Mouse (Mus musculus) stomach, postnatal 0 days (tissue): Measurements from ENCODE around the gene Ttyh2. TPM values are rescaled to one million over a fixed set of nuclear protein-coding genes. Genes with fewer than 3 reads are reported as not detected.

ENCODE experiments used
- ATAC-seq: fragments of 200-750 bp; cut with Nextera tagmentation; 2 replicates; pipeline ENCODE4 v1.8.0; 2017; ENCODE audit not compliant: low FRiP score, low TSS enrichment
- DNase-seq: peaks from one replicate; pipeline ENCODE4 v3.0.0-alpha.2; 2016; ENCODE audit warnings: low spot score
- H3K27ac ChIP-seq: fragments of 300-500 bp; sonication (generic); replicated peaks from 2 replicates; pipeline ENCODE4 v1.5.1; 2014; ENCODE audit warnings: mild to moderate bottlenecking, control low read depth
- H3K27me3 ChIP-seq: fragments of 300-500 bp; sonication (generic); 2 replicates; pipeline ENCODE4 v1.6.1; 2014; ENCODE audit warnings: low read length; ENCODE audit not compliant: control insufficient read depth, insufficient read depth
- H3K36me3 ChIP-seq: fragments of 300-500 bp; sonication (generic); 2 replicates; pipeline ENCODE4 v1.6.1; 2014; ENCODE audit warnings: low read length, mixed read lengths; ENCODE audit not compliant: control insufficient read depth, insufficient read depth
- H3K4me1 ChIP-seq: fragments of 300-500 bp; sonication (generic); replicated peaks from 2 replicates; pipeline ENCODE4 v1.6.1; 2014; ENCODE audit warnings: antibody characterized with exemption; ENCODE audit not compliant: control insufficient read depth, insufficient read depth
- H3K4me2 ChIP-seq: fragments of 300-500 bp; sonication (generic); replicated peaks from 2 replicates; pipeline ENCODE4 v1.6.1; 2014; ENCODE audit warnings: low read depth, mild to moderate bottlenecking, control low read depth, moderate library complexity
- H3K4me3 ChIP-seq: fragments of 300-500 bp; sonication (generic); 2 replicates; pipeline ENCODE4 v1.5.1; 2014; ENCODE audit warnings: low read depth, low read length, control low read depth
- H3K9ac ChIP-seq: fragments of 300-500 bp; sonication (generic); 2 replicates; pipeline ENCODE4 v1.6.1; 2014; ENCODE audit warnings: mild to moderate bottlenecking, low read length, control low read depth, mixed read lengths
- H3K9me3 ChIP-seq: fragments of 300-500 bp; sonication (generic); 2 replicates; pipeline ENCODE4 v1.6.1; 2016; ENCODE audit warnings: low read length; ENCODE audit not compliant: control insufficient read depth
- CTCF ChIP-seq: IDR thresholded peaks from 2 replicates; pipeline ENCODE4 v1.5.1; 2016; ENCODE audit warnings: antibody characterized with exemption, low read depth, mild to moderate bottlenecking, moderate library complexity
- EP300 ChIP-seq: optimal IDR thresholded peaks from 2 replicates; pipeline ENCODE3; 2016; ENCODE audit warnings: antibody characterized with exemption
- WGBS: fragments of 180-500 bp; shearing (Covaris S2); extraction: QIAGEN DNeasy Blood & Tissue Kit; methylation state at CpG from one replicate; pipeline ENCODE4 v1.1.7; 2014; 5-methylcytosine and 5-hydroxymethylcytosine counted together
- polyA plus RNA-seq: library from polyadenylated mRNA; unstranded; fragments of >200 nt; fragmentation: Nextera tagmentation; extraction: Ambion mirVana; gene quantifications from 2 replicates; pipeline ENCODE4 v1.2.1, GENCODE M21; 2015

Gene Ttyh2
- polyA plus RNA-seq, 1 experiment from 2014 or later, result 12.5 TPM

- H3K27me3 ChIP-seq, result no peaks in the 10 kb centered on the region; the same call in 1 of the 2 replicates
- H3K36me3 ChIP-seq, result no peaks in the 10 kb centered on the region
- H3K27ac ChIP-seq, result no peak overlapping the region
- 47% methylated on average over 5 of the region's 5 CpGs for WGBS
- TF ChIP-seq EP300 (no peak), CTCF (peak; percentile 59)
- H3K9ac ChIP-seq, result no peak overlapping the region
- DNase-seq, result no peak
- H3K4me2 ChIP-seq, result no peak overlapping the region
- no peaks in the 10 kb centered on the region for H3K4me1 ChIP-seq
- no peak for ATAC-seq
- no peak overlapping the region for H3K4me3 ChIP-seq
- no peaks in the 10 kb centered on the region for H3K9me3 ChIP-seq
Observed at GRCm38 (mm10) chr11:114654552-114654951, 20.7 kb upstream of the Ttyh2 start.

- no peaks in the 10 kb centered on the region for H3K36me3 ChIP-seq
- H3K9ac ChIP-seq, result no peak overlapping the region
- no peak overlapping the region for H3K4me3 ChIP-seq
- H3K27ac ChIP-seq, result no peak overlapping the region
- H3K9me3 ChIP-seq, result no peaks in the 10 kb centered on the region
- H3K4me1 ChIP-seq, result no peaks in the 10 kb centered on the region
- TF ChIP-seq CTCF (no peak), EP300 (no peak)
- DNase-seq (no peak), ATAC-seq (no peak)
- H3K4me2 ChIP-seq, result no peak overlapping the region
- WGBS, result 56% methylated on average over 7 of the region's 7 CpGs
- no peaks in the 10 kb centered on the region; the same call in 1 of the 2 replicates for H3K27me3 ChIP-seq
Observed at GRCm38 (mm10) chr11:114655350-114656008, 19.8 kb upstream of the Ttyh2 start.

- ATAC-seq, result no peak
Observed at GRCm38 (mm10) chr11:114656994-114657644, 18.1 kb upstream of the Ttyh2 start.

GRCm38 (mm10) chr11:114657737-114658136 is 17.5 kb upstream of the Ttyh2 start:
- no peaks in the 10 kb centered on the region for H3K9me3 ChIP-seq
- WGBS, result 12% methylated on average over 7 of the region's 7 CpGs
- ATAC-seq, result no peak
- no peak overlapping the region for H3K4me2 ChIP-seq
- no peak overlapping the region for H3K27ac ChIP-seq
- no peak overlapping the region for H3K9ac ChIP-seq
- no peaks in the 10 kb centered on the region for H3K4me1 ChIP-seq
- TF ChIP-seq EP300, result no peak
- peak; percentile 74 for TF ChIP-seq CTCF
- H3K4me3 ChIP-seq, result no peak overlapping the region
- peak; percentile 59 for DNase-seq
- no peaks in the 10 kb centered on the region; the same call in 1 of the 2 replicates for H3K27me3 ChIP-seq
- no peaks in the 10 kb centered on the region for H3K36me3 ChIP-seq

More at GRCm38 (mm10) chr11:114656994-114657644, 18.1 kb upstream of the Ttyh2 start:
- WGBS, result 23% methylated on average over 25 of the region's 27 CpGs
- Histone ChIP-seq H3K4me2 (no peak overlapping the region), H3K27ac (no peak overlapping the region), H3K9me3 (no peaks in the 10 kb centered on the region), H3K27me3 (no peaks in the 10 kb centered on the region; the same call in 1 of the 2 replicates), H3K4me1 (no peaks in the 10 kb centered on the region), H3K9ac (no peak overlapping the region), H3K36me3 (no peaks in the 10 kb centered on the region), H3K4me3 (no peak overlapping the region)
- DNase-seq, result no peak
- TF ChIP-seq EP300, result no peak
- no peak for TF ChIP-seq CTCF

GRCm38 (mm10) chr11:114662161-114662560 is 13.1 kb upstream of the Ttyh2 start:
- WGBS, result 89% methylated on average over 11 of the region's 14 CpGs
- DNase-seq (no peak), ATAC-seq (no peak; the same call in 1 of the 2 replicates)
- Histone ChIP-seq H3K4me2 (no peak overlapping the region), H3K9me3 (no peaks in the 10 kb centered on the region), H3K9ac (no peak overlapping the region), H3K27me3 (no peaks in the 10 kb centered on the region; the same call in 1 of the 2 replicates), H3K27ac (no peak overlapping the region), H3K4me1 (no peaks in the 10 kb centered on the region), H3K36me3 (no peaks in the 10 kb centered on the region), H3K4me3 (no peak overlapping the region)
- TF ChIP-seq CTCF (no peak), EP300 (no peak)

- H3K36me3 ChIP-seq, result no peaks in the 10 kb centered on the region
- no peak for TF ChIP-seq EP300
- TF ChIP-seq CTCF, result peak; percentile 80
- no peak overlapping the region for H3K4me3 ChIP-seq
- no peak overlapping the region for H3K9ac ChIP-seq
- no peak; the same call in 1 of the 2 replicates for ATAC-seq
- no peaks in the 10 kb centered on the region for H3K9me3 ChIP-seq
- no peak overlapping the region for H3K27ac ChIP-seq
- WGBS, result 26% methylated on average over 6 of the region's 6 CpGs
- H3K4me2 ChIP-seq, result no peak overlapping the region
- H3K4me1 ChIP-seq, result no peaks in the 10 kb centered on the region
- H3K27me3 ChIP-seq, result no peaks in the 10 kb centered on the region
- peak; percentile 50 for DNase-seq
Observed at GRCm38 (mm10) chr11:114662746-114663362, 12.4 kb upstream of the Ttyh2 start.
